Mouse (Mus musculus): Measurements from ENCODE around the gene P4ha3. TPM values are rescaled to one million over a fixed set of nuclear protein-coding genes. Genes with fewer than 3 reads are reported as not detected.

The P4ha3 gene
- polyA plus RNA-seq, 1 experiment from 2014 or later = 16.2 TPM

DNA sequence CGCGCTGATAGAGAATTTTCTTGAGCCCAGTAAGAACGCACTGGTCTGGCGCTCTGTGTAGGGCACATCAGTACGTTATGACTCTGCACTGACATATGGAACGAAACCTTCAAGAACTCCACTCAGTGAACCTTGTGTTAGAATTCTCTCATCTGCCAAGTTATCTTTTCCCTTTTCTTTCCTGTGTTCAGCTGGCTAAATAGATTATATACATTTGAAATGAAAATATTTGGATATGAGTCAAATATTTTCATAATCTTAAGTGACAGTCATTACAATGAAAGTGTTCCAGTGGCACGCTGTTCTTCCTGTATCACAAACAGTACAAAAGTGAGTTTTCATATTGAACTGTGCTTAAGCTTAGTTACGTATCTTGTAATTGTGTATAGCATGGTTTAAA is 13.0 kb upstream of the P4ha3 start:
- H3K27ac ChIP-seq (ENCODE audit: low read depth, low read length) = no peak overlapping the region
- no peaks in the 10 kb centered on the region for H3K9me3 ChIP-seq (ENCODE audit: control insufficient read depth, low read length)
- H3K9ac ChIP-seq (replicated peaks; ENCODE audit: low read depth, low read length) = no peak overlapping the region
- H3K4me3 ChIP-seq (ENCODE audit: low read depth, low read length) = no peak overlapping the region
- no peaks in the 10 kb centered on the region for H3K4me1 ChIP-seq (ENCODE audit: control insufficient read depth, insufficient read depth, low read length)
- H3K27me3 ChIP-seq (ENCODE audit: control insufficient read depth, insufficient read depth, low read length) = no peaks in the 10 kb centered on the region
- 96% methylated on average over 8 of the region's 8 CpGs for WGBS
- H3K36me3 ChIP-seq (ENCODE audit: control insufficient read depth, insufficient read depth, low read length) = peaks cover 17% of the 10 kb centered on the region
- ATAC-seq (ENCODE audit: low read depth) = no peak
- no peak overlapping the region for H3K4me2 ChIP-seq (ENCODE audit: low read depth, low read length)

DNA sequence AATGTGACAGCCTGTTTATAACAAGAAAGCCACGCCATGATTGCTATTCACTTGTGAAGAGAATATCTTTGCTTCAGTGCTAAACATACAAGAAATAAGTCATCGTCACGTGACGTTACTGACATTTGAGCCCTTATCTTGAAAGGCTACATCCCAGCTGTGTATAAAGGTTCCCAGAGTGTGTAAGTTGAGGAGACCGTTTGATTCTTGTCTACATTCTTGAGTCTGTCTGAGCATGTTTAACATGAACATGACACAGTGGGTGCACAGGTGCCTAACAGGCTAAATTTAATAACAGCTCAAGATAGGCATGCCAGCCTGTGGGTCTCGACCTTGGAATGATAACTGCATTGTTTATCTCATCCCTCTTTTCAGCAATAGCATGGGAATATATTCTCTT is 10.8 kb upstream of the P4ha3 start:
- Histone ChIP-seq H3K27me3 (ENCODE audit: control insufficient read depth, insufficient read depth, low read length) (no peaks in the 10 kb centered on the region), H3K9me3 (ENCODE audit: control insufficient read depth, low read length) (no peaks in the 10 kb centered on the region), H3K36me3 (ENCODE audit: control insufficient read depth, insufficient read depth, low read length) (peaks cover 12% of the 10 kb centered on the region), H3K4me3 (ENCODE audit: low read depth, low read length) (no peak overlapping the region), H3K4me1 (ENCODE audit: control insufficient read depth, insufficient read depth, low read length) (no peaks in the 10 kb centered on the region), H3K9ac (replicated peaks; ENCODE audit: low read depth, low read length) (no peak overlapping the region), H3K4me2 (ENCODE audit: low read depth, low read length) (no peak overlapping the region), H3K27ac (ENCODE audit: low read depth, low read length) (no peak overlapping the region)
- no peak for ATAC-seq (ENCODE audit: low read depth)
- 87% methylated on average over 6 of the region's 6 CpGs for WGBS

DNA sequence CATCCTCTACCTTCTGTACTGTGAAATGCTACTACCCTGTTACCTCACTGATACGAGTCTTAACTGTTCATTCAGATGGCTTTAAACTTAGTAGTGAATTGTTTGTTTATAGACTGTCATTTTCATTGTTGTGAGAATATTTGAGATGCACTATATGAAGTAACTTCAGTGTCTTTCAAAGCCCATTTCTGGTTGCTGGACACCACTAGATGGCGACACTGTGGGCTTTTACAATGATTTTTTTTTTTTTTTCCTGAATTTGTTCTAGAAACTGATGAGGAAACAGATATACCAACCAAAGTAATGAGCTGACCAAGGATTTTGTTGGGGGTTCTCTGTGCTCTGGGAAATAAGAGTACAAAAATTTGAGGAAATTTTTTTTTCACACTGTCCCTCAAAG is 8.9 kb upstream of the P4ha3 start:
- Histone ChIP-seq H3K9me3 (ENCODE audit: control insufficient read depth, low read length) (no peaks in the 10 kb centered on the region), H3K4me1 (ENCODE audit: control insufficient read depth, insufficient read depth, low read length) (no peaks in the 10 kb centered on the region), H3K36me3 (ENCODE audit: control insufficient read depth, insufficient read depth, low read length) (peaks cover 10% of the 10 kb centered on the region; the same call in 1 of the 2 replicates), H3K4me2 (ENCODE audit: low read depth, low read length) (no peak overlapping the region), H3K9ac (replicated peaks; ENCODE audit: low read depth, low read length) (no peak overlapping the region), H3K27me3 (ENCODE audit: control insufficient read depth, insufficient read depth, low read length) (no peaks in the 10 kb centered on the region), H3K4me3 (ENCODE audit: low read depth, low read length) (no peak overlapping the region), H3K27ac (ENCODE audit: low read depth, low read length) (no peak overlapping the region)
- ATAC-seq (ENCODE audit: low read depth) = no peak
- 46% methylated on average over 2 of the region's 2 CpGs for WGBS

DNA sequence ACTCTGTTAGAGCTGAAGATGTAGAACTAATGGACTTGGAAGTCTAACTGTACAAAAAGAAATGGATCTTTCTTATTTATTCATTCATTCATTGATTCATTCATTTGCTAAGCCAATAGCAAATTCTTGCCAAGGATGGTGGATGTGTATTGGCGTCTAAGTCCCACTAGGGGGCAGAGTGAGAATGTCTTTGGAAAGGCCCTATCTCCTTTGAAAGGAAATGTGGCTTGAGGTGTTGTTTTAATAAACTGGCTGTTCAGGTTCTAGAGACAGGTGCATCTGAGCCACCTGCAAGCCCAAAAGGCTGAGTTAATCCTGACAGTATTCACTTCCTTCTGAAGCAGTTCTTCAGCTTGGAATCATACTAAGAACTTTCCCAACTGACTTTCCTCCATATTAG is 5.5 kb upstream of the P4ha3 start:
- WGBS = 0% methylated on average over 1 of the region's 1 CpGs
- no peaks in the 10 kb centered on the region for H3K4me1 ChIP-seq (ENCODE audit: control insufficient read depth, insufficient read depth, low read length)
- no peaks in the 10 kb centered on the region for H3K9me3 ChIP-seq (ENCODE audit: control insufficient read depth, low read length)
- H3K4me3 ChIP-seq (ENCODE audit: low read depth, low read length) = no peak overlapping the region
- H3K4me2 ChIP-seq (ENCODE audit: low read depth, low read length) = no peak overlapping the region
- H3K36me3 ChIP-seq (ENCODE audit: control insufficient read depth, insufficient read depth, low read length) = no peaks in the 10 kb centered on the region
- no peaks in the 10 kb centered on the region for H3K27me3 ChIP-seq (ENCODE audit: control insufficient read depth, insufficient read depth, low read length)
- no peak overlapping the region for H3K9ac ChIP-seq (replicated peaks; ENCODE audit: low read depth, low read length)
- H3K27ac ChIP-seq (ENCODE audit: low read depth, low read length) = no peak overlapping the region
- ATAC-seq (ENCODE audit: low read depth) = no peak

DNA sequence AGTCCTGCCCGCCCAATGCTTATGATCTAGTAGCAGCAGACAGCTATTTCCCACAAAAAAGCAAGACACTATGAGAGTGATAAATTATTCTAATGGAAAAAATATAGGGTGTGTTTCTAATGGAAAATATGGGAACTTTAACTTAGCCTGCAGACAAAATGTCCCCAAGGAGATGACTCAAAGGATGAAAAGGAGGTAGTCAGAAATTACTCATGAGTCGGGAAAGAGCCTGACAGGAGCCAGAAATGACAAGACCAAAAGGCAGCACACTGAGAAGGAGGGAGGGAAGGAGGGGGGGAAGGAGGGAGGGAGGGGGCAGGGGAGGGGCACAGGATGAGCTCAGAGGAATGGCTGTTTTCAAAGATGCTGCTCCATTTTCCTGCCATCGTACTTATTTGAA is 3.7 kb upstream of the P4ha3 start:
- H3K36me3 ChIP-seq (ENCODE audit: control insufficient read depth, insufficient read depth, low read length) = no peaks in the 10 kb centered on the region
- no peak overlapping the region for H3K27ac ChIP-seq (ENCODE audit: low read depth, low read length)
- no peak overlapping the region for H3K9ac ChIP-seq (replicated peaks; ENCODE audit: low read depth, low read length)
- no peaks in the 10 kb centered on the region for H3K27me3 ChIP-seq (ENCODE audit: control insufficient read depth, insufficient read depth, low read length)
- no peak for ATAC-seq (ENCODE audit: low read depth)
- no peak overlapping the region for H3K4me3 ChIP-seq (ENCODE audit: low read depth, low read length)
- H3K9me3 ChIP-seq (ENCODE audit: control insufficient read depth, low read length) = no peaks in the 10 kb centered on the region
- no peak overlapping the region for H3K4me2 ChIP-seq (ENCODE audit: low read depth, low read length)
- no peaks in the 10 kb centered on the region; the same call in 1 of the 2 replicates for H3K4me1 ChIP-seq (ENCODE audit: control insufficient read depth, insufficient read depth, low read length)
- WGBS = 21% methylated on average over 3 of the region's 3 CpGs

DNA sequence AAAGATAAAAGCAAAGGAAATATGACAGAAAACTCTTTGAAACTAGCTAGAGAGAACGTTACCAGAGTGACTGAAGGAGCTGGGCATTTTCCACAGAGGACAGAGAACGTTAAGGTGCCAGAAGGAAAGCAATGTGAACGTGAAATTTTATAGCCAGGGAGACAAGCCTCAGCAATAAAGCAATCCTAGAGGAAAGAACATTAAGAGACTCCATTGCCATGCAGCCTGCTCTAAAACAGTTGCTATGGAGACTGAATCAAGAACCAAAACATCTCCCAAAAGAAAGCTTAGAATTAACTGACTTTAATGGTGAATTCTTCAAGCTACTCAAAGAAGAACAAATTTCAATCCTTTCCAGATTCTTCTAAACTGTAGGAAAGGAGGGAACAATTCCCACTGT is 2.0 kb upstream of the P4ha3 start:
- Histone ChIP-seq H3K4me2 (ENCODE audit: low read depth, low read length) (no peak overlapping the region), H3K4me1 (ENCODE audit: control insufficient read depth, insufficient read depth, low read length) (peaks cover 1% of the 10 kb centered on the region; the same call in 1 of the 2 replicates), H3K9me3 (ENCODE audit: control insufficient read depth, low read length) (no peaks in the 10 kb centered on the region), H3K27ac (ENCODE audit: low read depth, low read length) (no peak overlapping the region), H3K9ac (replicated peaks; ENCODE audit: low read depth, low read length) (no peak overlapping the region), H3K36me3 (ENCODE audit: control insufficient read depth, insufficient read depth, low read length) (no peaks in the 10 kb centered on the region), H3K27me3 (ENCODE audit: control insufficient read depth, insufficient read depth, low read length) (no peaks in the 10 kb centered on the region), H3K4me3 (ENCODE audit: low read depth, low read length) (no peak overlapping the region)
- 7% methylated on average over 3 of the region's 3 CpGs for WGBS
- no peak for ATAC-seq (ENCODE audit: low read depth)

DNA sequence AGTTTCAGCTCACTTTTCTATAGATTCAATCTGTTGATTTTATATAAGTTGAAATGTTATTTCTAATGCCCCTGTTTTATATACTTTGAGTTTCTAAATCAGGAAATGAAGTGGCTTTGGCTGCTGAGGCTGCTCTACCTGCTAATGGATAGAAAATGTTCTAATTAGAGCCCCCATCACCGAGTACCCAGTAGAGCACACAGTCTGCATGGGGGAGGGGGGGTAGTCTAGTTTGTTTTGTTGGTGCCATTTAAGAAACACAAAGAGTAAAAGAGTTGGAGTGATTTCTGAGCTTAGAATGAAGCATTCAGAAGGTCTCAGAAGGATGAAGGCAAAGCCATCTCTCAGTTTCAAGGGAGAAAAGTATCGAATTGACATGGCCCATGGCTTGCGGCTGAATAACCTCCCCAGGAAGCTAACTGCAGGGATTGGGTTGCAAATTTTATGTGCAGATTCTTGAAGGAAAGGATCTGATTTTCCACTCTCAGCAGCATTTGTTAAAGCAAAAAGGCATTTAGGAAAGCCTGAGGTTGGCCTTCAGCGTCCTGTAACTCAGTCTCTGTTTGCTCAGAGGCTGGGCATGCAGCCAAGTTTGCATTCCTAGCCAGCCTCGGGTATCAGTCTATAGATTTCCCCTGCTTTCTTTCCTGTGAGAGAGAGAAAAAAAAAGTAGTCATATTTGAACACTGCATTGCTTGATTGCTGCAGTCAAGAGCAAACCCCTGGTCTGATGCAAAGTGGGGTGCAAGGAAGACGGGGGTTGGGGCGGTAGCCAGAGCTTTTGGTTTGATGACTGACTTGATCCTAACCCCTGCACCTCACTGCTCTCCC is 2.6 kb downstream of the P4ha3 start:
- ATAC-seq (ENCODE audit: low read depth) = 0 out of 2 replicates have a peak, but pooled peaks have one; percentile 58
- Histone ChIP-seq H3K27me3 (ENCODE audit: control insufficient read depth, insufficient read depth, low read length) (no peaks in the 10 kb centered on the region), H3K4me2 (ENCODE audit: low read depth, low read length) (peak overlapping the region; percentile 23; the same call in 1 of the 2 replicates), H3K9me3 (ENCODE audit: control insufficient read depth, low read length) (no peaks in the 10 kb centered on the region), H3K36me3 (ENCODE audit: control insufficient read depth, insufficient read depth, low read length) (no peaks in the 10 kb centered on the region), H3K9ac (replicated peaks; ENCODE audit: low read depth, low read length) (no peak overlapping the region), H3K4me1 (ENCODE audit: control insufficient read depth, insufficient read depth, low read length) (peaks cover 4% of the 10 kb centered on the region; the same call in 1 of the 2 replicates), H3K27ac (ENCODE audit: low read depth, low read length) (peak overlapping the region; percentile 78), H3K4me3 (ENCODE audit: low read depth, low read length) (no peak overlapping the region)
- 15% methylated on average over 7 of the region's 7 CpGs for WGBS

DNA sequence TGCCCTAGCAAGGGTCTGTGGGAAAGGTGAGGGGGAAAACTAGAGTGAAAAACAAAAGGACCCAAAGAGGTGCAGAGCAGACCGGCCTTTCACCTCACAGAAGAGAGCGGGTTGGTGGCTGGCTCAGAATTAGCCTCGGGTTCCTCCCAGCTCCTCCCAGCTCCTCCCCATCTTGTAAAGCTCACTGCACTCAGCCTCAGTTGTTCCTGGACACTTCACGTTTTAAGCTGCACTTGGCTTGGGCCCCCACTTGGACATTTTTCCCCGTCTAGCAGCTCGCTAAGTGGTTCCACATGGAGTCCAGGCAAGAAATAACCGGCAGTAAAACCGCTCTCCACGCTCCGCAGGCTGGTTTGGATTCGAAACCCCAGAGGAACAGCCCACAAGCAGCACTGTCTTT is 3.3 kb downstream of the P4ha3 start:
- Histone ChIP-seq H3K36me3 (ENCODE audit: control insufficient read depth, insufficient read depth, low read length) (no peaks in the 10 kb centered on the region), H3K4me2 (ENCODE audit: low read depth, low read length) (peak overlapping the region; percentile 23; the same call in 1 of the 2 replicates), H3K27ac (ENCODE audit: low read depth, low read length) (peak overlapping the region; percentile 78), H3K9me3 (ENCODE audit: control insufficient read depth, low read length) (no peaks in the 10 kb centered on the region), H3K4me3 (ENCODE audit: low read depth, low read length) (no peak overlapping the region), H3K4me1 (ENCODE audit: control insufficient read depth, insufficient read depth, low read length) (peaks cover 4% of the 10 kb centered on the region; the same call in 1 of the 2 replicates), H3K9ac (replicated peaks; ENCODE audit: low read depth, low read length) (no peak overlapping the region), H3K27me3 (ENCODE audit: control insufficient read depth, insufficient read depth, low read length) (no peaks in the 10 kb centered on the region)
- 25% methylated on average over 11 of the region's 11 CpGs for WGBS
- 0 out of 2 replicates have a peak, but pooled peaks have one; percentile 26 for ATAC-seq (ENCODE audit: low read depth)

DNA sequence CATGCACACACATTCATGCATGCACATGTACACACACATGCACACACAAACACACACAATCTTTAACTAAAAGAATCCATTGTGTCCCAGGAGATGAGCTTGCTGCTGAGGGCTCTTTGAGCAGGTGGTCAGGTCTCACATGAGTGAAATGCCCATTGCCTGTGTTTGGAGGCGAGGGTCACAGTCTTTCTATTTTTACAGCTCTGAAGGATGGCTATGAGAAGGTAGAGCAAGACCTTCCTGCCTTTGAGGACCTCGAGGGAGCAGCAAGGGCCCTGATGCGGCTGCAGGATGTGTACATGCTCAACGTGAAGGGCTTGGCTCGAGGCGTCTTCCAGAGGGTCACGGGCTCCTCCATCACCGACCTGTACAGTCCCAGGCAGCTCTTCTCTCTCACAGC is 8.2 kb downstream of the P4ha3 start:
- 83% methylated on average over 8 of the region's 8 CpGs for WGBS
- no peak overlapping the region for H3K4me3 ChIP-seq (ENCODE audit: low read depth, low read length)
- no peak for ATAC-seq (ENCODE audit: low read depth)

More for the DNA sequence above, 8.2 kb downstream of the P4ha3 start:
- H3K36me3 ChIP-seq (ENCODE audit: control insufficient read depth, insufficient read depth, low read length) = no peaks in the 10 kb centered on the region
- H3K9me3 ChIP-seq (ENCODE audit: control insufficient read depth, low read length) = no peaks in the 10 kb centered on the region
- H3K27me3 ChIP-seq (ENCODE audit: control insufficient read depth, insufficient read depth, low read length) = no peaks in the 10 kb centered on the region
- H3K4me2 ChIP-seq (ENCODE audit: low read depth, low read length) = no peak overlapping the region
- peaks cover under 1% of the 10 kb centered on the region; the same call in 1 of the 2 replicates for H3K4me1 ChIP-seq (ENCODE audit: control insufficient read depth, insufficient read depth, low read length)
- H3K27ac ChIP-seq (ENCODE audit: low read depth, low read length) = no peak overlapping the region
- H3K9ac ChIP-seq (replicated peaks; ENCODE audit: low read depth, low read length) = no peak overlapping the region

Data from neural tube, embryonic 14.5 days (tissue).